Mouse (Mus musculus) spleen, adult 18-20 months (tissue): ENCODE measurements around the gene Efl1.

Experiments
- DNase-seq, 2 experiments: peaks; one replicate each; pipeline ENCODE4 v3.0.0; 2022; ENCODE audit warnings: mixed read lengths in 2 of 2

Efl1 gene

DNA sequence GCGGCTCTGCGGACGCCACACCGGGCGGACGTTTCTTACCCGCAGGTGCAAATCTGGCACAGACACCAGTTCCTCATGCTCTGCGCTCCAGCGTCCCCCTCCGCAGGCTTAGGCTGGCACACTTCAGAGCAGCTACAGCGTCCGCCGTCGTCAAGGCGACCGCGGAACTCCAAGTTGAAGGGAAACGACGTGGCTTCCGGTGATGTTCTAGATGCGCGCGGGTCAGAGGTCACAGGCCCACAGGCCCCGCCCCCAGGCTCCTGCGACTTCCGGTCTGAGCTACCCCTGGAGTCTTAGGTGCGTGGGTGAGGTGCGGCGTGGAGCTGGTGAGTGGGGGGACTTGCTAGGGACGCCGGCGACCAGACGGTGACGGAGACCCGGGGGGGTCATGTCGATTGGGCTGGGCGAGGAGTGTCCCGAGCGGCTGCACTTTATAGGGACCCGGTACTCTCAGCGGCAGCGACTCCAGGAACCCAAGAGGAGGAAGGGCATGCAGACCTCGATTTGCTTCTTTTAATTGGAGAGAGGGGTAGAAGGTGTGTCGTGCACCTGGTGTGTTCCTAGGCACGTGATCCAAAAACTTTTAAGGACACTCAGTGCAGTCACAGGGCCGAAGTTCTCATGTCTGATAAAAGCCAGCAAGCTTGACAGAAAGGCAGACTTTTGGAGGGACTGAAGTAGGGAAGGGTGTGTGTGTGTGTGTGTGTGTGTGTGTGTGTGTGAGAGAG is at the start of gene Efl1, which contains the start of gene Saxo2:
Gene Efl1 (plus strand): TSS at position 262 of the 728 bp plus-strand sequence.
Gene Saxo2 (minus strand): TSS at position 176 of the 728 bp plus-strand sequence.
- peak; percentile 91 to 97 for DNase-seq

DNA sequence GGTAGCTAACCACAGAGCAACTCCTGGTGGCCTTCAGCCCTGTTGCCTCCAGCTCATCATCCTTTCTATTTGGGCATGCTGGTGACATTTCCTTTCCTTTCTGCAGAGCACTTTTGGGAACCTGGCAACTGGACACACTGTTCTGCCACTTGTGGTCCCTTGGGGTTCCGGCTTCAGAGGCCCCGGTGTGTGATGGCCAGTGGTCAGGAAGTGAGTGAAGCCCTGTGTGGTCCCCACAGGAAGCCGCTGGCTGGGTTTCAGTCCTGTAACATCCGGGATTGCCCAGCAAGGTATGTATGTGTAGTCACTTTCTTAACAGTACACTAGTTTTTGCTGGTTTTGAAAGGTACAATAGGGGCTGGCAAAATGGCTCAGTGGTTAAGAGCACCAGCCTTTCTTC is 46.4 kb upstream of the Efl1 start:
- DNase-seq, result no peak

DNA sequence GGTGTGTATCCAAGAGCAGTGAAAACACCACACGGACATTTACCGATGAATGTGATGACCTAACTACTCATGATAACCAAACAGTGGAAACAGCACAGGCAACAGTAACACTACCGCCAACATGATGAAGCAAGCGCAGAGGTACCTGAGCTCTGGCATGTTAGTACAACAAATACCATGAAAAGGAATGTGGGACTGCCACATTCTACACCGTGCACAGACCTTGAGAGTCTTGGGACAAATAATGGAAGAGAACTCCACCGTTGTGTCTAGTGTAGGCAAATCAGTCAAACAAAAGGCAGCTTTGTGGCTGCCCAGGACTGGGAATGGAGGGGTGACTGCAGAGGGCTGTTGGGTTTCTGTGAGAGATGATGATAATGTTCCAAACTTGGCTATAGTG is 43.0 kb upstream of the Efl1 start:
- DNase-seq, result no peak

GRCm38 (mm10) chr7:82609629-82610028 is 38.8 kb upstream of the Efl1 start:
- no peak for DNase-seq

GRCm38 (mm10) chr7:82625342-82625741 is 23.1 kb upstream of the Efl1 start:
- DNase-seq, result no peak

DNA sequence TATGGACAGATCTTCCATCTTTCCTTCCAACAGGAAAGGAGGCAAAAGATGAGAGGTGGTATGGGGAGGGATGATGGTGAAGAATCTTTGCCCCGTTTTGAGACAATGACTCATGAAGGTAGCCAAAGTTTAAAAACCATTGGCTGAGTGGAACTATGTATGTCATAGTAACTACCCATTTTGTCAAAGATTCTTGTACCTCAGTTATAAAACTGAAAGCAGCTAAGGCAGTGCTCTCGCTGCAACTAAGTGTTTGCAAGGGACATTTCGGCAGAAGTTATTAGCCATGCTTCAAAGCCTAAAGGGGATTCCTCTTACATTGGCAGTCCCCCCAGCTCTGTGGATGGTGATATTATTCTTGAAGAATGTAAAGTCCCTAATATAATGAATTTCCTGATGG is 1.2 kb upstream of the Efl1 start:
- no peak for DNase-seq

- no peak for DNase-seq
Measured at GRCm38 (mm10) chr7:82647909-82648308, 505 bp upstream of the Efl1 start.

DNA sequence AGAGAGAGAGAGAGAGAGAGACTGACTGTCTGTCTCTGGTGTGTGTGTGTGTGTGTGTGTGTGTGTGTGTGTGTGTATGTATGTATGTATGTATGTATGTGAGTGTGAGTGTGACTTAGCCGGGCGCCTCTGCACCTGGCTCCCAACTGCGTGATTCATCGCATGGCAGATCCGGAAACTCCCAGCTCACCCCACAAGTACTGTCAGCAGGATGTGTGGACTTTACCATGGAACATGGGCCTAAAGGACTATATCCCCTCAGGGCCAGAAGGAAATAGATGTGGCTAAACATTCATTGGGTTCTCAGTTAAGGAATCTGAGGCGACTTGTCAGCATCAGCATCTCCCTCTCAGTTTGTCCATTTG is 649 bp downstream of the Efl1 start:
- DNase-seq, result no peak

DNA sequence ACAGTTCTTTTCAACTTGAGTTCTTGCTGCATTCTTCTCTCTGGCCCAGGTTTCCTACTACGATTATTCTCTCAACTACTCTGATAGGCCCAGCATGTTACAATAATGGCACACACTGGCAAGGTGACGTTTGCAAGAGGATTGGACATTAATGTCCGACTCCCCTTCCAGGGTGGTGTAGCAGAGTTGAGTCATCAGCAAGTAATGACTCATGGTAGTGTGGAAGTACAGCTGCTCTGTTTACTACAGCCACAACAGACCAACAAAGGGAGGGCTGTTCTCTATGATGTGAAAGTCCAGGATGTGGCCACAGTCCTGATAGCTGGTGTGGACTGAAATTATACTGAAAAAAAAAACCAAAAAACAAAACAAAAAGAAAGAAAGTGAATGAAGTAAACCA is 16.2 kb downstream of the Efl1 start:
- no peak for DNase-seq

- DNase-seq, result no peak
Measured at GRCm38 (mm10) chr7:82676001-82676400, 27.6 kb downstream of the Efl1 start.

GRCm38 (mm10) chr7:82676834-82677233 is 28.4 kb downstream of the Efl1 start:
- no peak for DNase-seq

DNA sequence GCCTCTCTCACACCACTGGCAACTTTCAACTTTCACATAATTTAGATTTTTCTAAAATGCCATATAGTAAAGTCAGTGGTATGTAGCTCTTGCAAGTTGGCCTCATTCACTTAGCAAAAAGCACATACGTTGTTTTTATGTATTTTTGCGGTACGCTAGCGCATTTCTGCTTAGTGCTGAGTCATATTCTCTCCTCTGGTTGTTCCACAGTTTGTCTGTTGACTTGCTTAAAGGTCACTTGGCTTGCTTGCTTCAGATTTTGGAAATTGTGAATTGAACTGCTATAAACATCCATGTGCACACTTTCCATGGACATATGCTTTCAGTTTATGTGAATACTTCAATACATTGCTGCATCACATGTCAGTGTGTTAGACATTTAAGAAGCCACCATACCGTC is 31.5 kb downstream of the Efl1 start:
- DNase-seq, result no peak

- DNase-seq, result no peak
Measured at GRCm38 (mm10) chr7:82688736-82689135, 40.3 kb downstream of the Efl1 start.

DNA sequence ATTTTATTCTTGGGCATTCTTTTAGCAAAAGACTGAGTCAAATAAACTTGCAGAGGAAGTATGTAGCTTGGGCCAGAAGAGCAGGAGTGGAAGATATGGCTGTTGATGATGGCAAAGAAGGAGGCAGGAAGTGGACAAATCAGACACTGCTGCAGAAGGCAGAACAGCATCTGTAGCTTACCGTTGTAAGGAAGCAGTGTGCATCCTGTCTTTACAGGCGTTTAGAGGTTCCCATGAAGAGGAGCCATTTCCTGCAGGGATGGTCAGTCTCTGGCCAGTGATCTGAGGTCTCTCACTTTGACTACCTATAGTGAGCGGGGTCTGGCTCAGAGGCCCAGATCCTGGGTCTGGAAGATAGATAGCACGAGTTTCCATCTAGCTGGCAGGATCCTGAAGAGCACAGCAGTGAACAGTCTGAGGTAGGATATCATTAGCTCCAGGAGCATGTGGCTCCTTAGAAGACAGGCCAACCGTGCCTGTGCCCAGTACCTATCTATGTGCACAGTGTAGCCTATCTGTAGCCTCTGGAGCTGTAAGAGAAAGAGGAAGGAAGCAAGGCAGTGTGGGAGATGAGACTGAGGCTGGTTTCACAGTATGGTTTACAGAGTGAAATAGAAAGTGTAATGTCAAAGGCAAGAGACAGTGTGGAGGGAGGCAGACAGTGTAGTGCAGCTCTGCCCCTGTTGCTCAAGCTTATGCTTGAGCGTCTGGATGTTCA is 42.8 kb downstream of the Efl1 start:
- DNase-seq, result no peak

DNA sequence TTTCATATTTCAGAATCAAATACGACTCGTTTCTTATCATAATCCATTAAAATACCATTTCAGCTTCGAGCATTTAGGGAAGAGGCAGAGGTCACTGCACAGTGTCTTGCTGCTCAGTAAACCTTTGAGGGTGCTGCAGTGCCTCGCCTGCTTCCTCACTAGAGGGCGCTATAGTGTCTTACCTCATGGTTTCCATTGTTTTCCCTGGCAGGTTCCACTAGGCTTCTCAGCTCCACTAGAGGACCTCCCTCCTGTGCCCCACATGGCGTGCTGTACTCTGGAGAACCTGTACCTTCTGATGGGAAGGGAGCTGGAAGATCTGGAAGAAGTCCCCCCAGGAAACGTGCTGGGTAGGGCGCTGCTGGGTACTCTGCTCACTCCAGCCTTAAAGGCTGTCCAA is 49.3 kb downstream of the Efl1 start:
- no peak for DNase-seq

DNA sequence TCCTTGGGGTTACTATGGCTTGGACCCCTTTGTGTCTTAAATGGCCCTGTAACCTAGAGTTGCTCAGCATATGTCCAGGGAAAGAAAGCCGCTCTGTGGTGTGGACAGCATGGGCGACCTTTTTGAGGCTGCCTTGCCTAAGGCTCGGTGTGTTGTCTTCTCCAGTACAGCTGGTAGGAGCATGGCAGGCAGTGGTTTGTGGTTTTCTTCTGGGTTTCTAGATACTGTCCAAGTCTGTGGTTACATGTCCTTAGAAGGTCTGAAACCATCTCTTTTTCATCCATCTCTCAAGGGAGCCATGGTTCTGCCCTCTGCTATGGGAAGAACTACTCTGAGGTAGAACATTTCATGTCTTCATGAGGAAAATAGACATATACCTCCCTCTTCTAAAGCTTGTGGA is 50.6 kb downstream of the Efl1 start:
- DNase-seq, result no peak

DNA sequence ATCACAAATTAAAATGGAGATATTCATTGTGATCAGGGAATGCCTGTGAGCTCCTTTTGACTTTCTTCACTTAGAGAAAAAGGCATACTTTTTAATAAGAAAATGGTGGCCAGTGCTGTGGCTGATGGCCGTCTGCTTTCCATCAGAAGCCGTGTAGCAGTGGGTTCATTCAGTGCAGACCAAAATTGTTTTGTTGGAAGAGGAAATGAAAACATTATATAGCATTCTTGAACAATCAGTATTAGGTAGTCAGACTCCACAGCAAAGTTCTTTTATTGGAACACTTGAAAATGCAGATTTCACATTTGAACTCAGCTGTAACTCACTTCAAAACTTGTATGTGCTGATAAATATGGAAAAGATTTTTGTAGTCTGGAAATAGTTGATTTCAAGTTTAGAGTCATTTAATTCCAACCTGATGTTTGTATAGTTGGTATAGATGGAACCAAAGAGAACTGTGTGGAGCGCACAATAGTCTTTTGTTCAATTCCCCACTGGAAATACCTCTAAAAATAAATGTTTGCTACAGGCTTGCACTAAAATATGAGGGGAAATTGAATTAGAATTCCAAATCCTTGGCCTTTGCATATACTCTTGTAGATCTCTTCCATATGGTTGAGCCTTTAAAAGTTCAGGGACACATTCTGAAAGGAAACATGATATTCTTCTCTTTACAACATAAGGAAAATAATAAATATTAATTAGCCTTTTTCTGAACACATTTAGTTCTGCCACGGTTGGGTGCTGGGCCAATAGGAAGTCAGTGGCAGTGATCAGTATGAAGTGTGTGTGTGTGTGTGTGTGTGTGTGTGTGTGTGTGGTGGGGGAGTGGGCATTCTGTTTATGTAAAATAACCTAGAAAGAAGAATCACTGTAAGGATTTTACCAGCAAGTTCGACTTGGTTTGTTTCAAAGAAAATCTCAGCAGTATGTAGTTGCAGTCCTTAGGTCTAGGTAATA is 54.2 kb downstream of the Efl1 start:
- DNase-seq, result no peak

- DNase-seq, result no peak
Measured at GRCm38 (mm10) chr7:82709172-82709571, 60.8 kb downstream of the Efl1 start.

DNA sequence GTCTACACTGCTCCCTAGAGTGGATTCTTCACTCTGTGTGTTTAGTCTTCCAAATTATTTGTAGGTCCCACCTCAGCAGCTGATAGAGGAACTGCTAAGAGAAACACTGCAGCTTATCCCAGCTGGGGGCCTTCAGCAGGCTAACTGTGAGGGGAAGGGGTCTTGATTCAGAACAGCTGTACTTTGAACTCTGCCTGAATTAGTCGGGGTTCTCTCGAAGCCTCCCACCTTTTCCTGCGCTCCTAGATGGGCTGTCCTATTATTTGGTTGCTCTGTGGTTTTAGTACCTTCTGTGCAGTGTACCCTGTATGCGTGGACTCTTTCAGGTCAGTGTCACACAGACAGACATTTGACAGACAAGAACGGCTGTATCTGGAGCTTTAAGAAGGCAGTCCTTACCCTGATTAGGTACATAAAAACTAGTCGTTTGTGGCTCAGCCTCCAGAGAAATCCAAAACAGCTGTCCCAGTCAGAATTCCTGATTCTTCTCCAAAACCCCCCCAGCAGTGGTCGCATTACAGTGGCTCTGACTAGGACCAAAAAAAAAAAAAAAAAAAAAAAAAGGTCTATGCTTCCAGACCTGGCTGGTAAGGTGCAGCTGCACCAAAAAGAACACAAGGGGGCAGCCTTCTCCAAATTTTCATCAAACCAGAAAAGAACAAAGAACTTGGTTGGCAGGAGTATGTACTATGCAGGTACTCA is 66.9 kb downstream of the Efl1 start:
- DNase-seq, result no peak

GRCm38 (mm10) chr7:82715912-82716601 is 67.6 kb downstream of the Efl1 start:
- DNase-seq, result no peak

DNA sequence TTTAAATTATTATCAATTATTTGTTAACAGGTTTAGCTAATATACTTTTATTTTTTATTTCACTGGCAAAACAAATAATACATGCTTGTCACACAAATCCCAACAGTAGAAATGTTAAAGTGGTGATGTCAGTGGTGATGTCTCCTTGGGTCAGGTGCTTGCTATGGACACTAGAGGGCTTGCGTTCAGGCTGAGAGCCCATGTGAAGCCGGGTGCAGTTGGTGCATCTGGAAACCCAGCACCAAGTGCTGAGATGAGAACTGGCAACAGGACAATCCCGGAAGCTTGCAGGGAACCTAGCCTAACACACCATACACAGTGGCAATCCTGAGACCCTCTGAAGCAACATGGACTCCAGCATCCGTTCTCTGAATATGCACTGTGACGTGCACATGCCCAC is 70.9 kb downstream of the Efl1 start:
- DNase-seq, result no peak

DNA sequence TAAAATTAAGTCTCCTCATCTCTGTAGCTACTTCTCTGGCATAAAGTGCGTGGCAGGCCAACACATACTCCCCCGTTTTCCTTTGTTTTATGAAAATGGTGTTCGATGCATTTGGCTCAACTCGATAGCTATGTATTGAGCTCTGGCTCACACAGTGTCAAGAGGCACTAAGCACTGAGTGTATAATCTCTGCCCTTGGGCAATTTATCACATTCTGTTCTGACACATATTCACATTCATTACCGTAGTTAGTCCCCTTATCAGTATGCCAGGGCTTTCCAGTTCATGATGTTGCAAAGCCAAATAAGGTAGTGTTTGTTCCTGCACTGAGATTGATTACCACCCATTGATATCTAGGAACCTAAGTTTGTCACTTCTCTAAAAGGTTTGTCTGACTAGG is 71.3 kb downstream of the Efl1 start:
- DNase-seq, result no peak
